Comparison of ENCODE assay signal across 8 mouse cellular contexts in the genomic region with DNA sequence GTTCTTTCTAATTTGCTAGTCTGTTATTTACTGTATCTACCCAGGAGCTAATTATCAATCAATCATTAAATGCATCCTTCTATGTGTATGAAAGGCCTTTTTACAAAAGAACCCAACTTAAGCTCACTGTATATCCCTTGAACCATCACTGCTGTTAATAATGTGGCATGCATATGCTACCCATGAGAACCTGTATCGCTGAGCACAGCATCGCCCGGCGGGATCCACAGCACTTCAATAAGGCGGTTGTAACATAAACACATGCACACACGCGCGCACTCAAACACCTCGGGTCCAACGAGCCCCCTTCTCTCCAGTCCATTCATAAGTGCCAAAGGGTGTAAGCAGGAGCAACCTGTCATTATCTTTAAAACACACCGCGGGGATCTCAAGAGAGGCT. TPM values are rescaled to one million over a fixed set of nuclear protein-coding genes. Genes with fewer than 3 reads are reported as not detected.
DNase-seq lines count a peak whose midpoint lies in the region; ATAC-seq and TF ChIP-seq lines count a peak whose summit lies in the region.

No protein-coding gene starts in this region.

- no peak overlapping the region for H3K27ac ChIP-seq in gastrocnemius, adult 2 months
- H3K27ac ChIP-seq in embryonic facial prominence, embryonic 13.5 days, result no peak overlapping the region
- H3K27ac ChIP-seq in intestine, postnatal 0 days (ENCODE audit: low read depth, low read length), result no peak overlapping the region

- H3K4me3 ChIP-seq in gastrocnemius, adult 2 months, result peak overlapping the region; percentile 76
- H3K4me3 ChIP-seq in E14TG2a.4 (replicated peaks; ENCODE audit: low read length) (peak overlapping the region; percentile 76; the same call in 1 of the 2 replicates), myocyte (peak overlapping the region; percentile 40)
- H3K4me3 ChIP-seq in embryonic facial prominence, embryonic 13.5 days, result peak overlapping the region; percentile 68
- H3K4me3 ChIP-seq in intestine, postnatal 0 days (ENCODE audit: low read depth, low read length), result peak overlapping the region; percentile 54

- no peak overlapping the region for H3ac ChIP-seq in myocyte (ENCODE audit: control insufficient read depth, insufficient read length)

- H3K79me2 ChIP-seq in myocyte (ENCODE audit: control insufficient read depth, insufficient read depth), result no peaks in the 10 kb centered on the region

- intact Hi-C loops in gastrocnemius, adult 2 months (cut with DNase I), result no loop called here
- intact Hi-C loops in gastrocnemius, postnatal 14 days (cut with DNase I; ENCODE audit: low total_unique reads), result no loop called here

- H3K9ac ChIP-seq in embryonic facial prominence, embryonic 13.5 days, result peak overlapping the region; percentile 81
- no peak overlapping the region for H3K9ac ChIP-seq in intestine, postnatal 0 days (ENCODE audit: low read depth, low read length)

- DNase-seq in gastrocnemius, adult 2 months, result no peak
- DNase-seq in gastrocnemius, postnatal 14 days, result no peak
- no peak for DNase-seq in c-Kit-positive CD71-positive TER-119-positive erythroid progenitor cells, embryonic 14.5 days (ENCODE audit: low spot score)
- no peak for DNase-seq in gastrocnemius, postnatal 10 days

- TF ChIP-seq POLR2A in myocyte (IDR thresholded peaks at IDR 0.05; ENCODE audit: insufficient read length, low read depth), result no peak

- H3K4me1 ChIP-seq in E14TG2a.4 (replicated peaks; ENCODE audit: low read depth, low read length), result peaks cover 4% of the 10 kb centered on the region
- 0 out of 2 replicates have a peak, but pooled peaks cover 4% of the 10 kb centered on the region for H3K4me1 ChIP-seq in embryonic facial prominence, embryonic 13.5 days
- H3K4me1 ChIP-seq in intestine, postnatal 0 days (replicated peaks; ENCODE audit: control insufficient read depth, insufficient read depth, low read length), result no peaks in the 10 kb centered on the region

- no peaks in the 10 kb centered on the region for H3K9me3 ChIP-seq in E14TG2a.4 (ENCODE audit: low read length)
- H3K9me3 ChIP-seq in embryonic facial prominence, embryonic 13.5 days, result no peaks in the 10 kb centered on the region
- H3K9me3 ChIP-seq in intestine, postnatal 0 days (ENCODE audit: control insufficient read depth), result no peaks in the 10 kb centered on the region

- peaks cover 52% of the 10 kb centered on the region for H3K27me3 ChIP-seq in E14TG2a.4 (ENCODE audit: insufficient read depth, low read length)
- H3K27me3 ChIP-seq in embryonic facial prominence, embryonic 13.5 days, result peaks cover 20% of the 10 kb centered on the region
- no peaks in the 10 kb centered on the region for H3K27me3 ChIP-seq in intestine, postnatal 0 days (replicated peaks; ENCODE audit: control insufficient read depth, insufficient read depth, low read length)
- no peaks in the 10 kb centered on the region for H3K27me3 ChIP-seq in myocyte (ENCODE audit: control insufficient read depth, insufficient read depth, insufficient read length)

- WGBS in embryonic facial prominence, embryonic 13.5 days, result 2% methylated on average over 12 of the region's 12 CpGs
- WGBS in intestine, postnatal 0 days, result 5% methylated on average over 12 of the region's 12 CpGs

- H3K36me3 ChIP-seq in E14TG2a.4 (ENCODE audit: insufficient read depth, low read length) (no peaks in the 10 kb centered on the region), myocyte (ENCODE audit: control insufficient read depth, insufficient read depth) (no peaks in the 10 kb centered on the region)
- no peaks in the 10 kb centered on the region for H3K36me3 ChIP-seq in embryonic facial prominence, embryonic 13.5 days
- no peaks in the 10 kb centered on the region for H3K36me3 ChIP-seq in intestine, postnatal 0 days (ENCODE audit: control insufficient read depth, insufficient read depth)

- TF ChIP-seq CTCF in gastrocnemius, adult 2 months (IDR thresholded peaks at IDR 0.05), result no peak
- no peak for TF ChIP-seq CTCF in E14TG2a.4 (conservative IDR thresholded peaks at IDR 0.05; ENCODE audit: low read length)
- TF ChIP-seq CTCF in intestine, postnatal 0 days (IDR thresholded peaks at IDR 0.05; ENCODE audit: low read depth), result no peak

- no peak for ATAC-seq in embryonic facial prominence, embryonic 13.5 days (ENCODE audit: insufficient number of reproducible peaks, insufficient read depth, low FRiP score, low TSS enrichment, low read depth)
- ATAC-seq in intestine, postnatal 0 days, result no peak

- H3K4me2 ChIP-seq in embryonic facial prominence, embryonic 13.5 days, result peak overlapping the region; percentile 87
- peak overlapping the region; percentile 93 for H3K4me2 ChIP-seq in intestine, postnatal 0 days (replicated peaks; ENCODE audit: low read depth)
- H3K4me2 ChIP-seq in myocyte (ENCODE audit: low read depth), result peak overlapping the region; percentile 69

TF ChIP-seq in myocyte, 11 proteins besides CTCF, POLR2A, EP300 and RAD21:
- TF ChIP-seq TCF3 (IDR thresholded peaks at IDR 0.05; ENCODE audit: insufficient read length, low read depth) (no peak), SRF (IDR thresholded peaks at IDR 0.05; ENCODE audit: control insufficient read depth, insufficient read length, low read depth) (no peak), CEBPB (IDR thresholded peaks at IDR 0.05; ENCODE audit: insufficient read depth, poor library complexity, severe bottlenecking) (no peak), E2F4 (IDR thresholded peaks at IDR 0.05; ENCODE audit: insufficient read depth) (no peak), MYOD1 (IDR thresholded peaks at IDR 0.05; ENCODE audit: control insufficient read depth in 1 of 3, insufficient read length in 2 of 3, low read depth in 2 of 3) (no peak), POLR2AphosphoS2 (IDR thresholded peaks at IDR 0.05; ENCODE audit: insufficient read length, low read depth) (no peak), MYOG (IDR thresholded peaks at IDR 0.05; ENCODE audit: control insufficient read depth in 1 of 3, insufficient read depth in 1 of 3, insufficient read length in 2 of 3, low read depth in 2 of 3) (no peak), USF1 (IDR thresholded peaks at IDR 0.05; ENCODE audit: low read depth) (no peak)

RNA-seq across cellular contexts. Expression of a gene that starts 0.8 kb away (rescaled TPM):
- total RNA-seq in gastrocnemius, adult 2 months (2021), result under 1 TPM; 0.15 to 0.36 TPM
- total RNA-seq in gastrocnemius, postnatal 14 days (2021), result 1 to 10 TPM; 1.7 to 2.0 TPM
- polyA plus RNA-seq in embryonic facial prominence, embryonic 13.5 days (2015; fragmentation: Nextera tagmentation; extraction: Ambion mirVana), result 72.2 and 74.9 TPM in 2 replicates
- polyA plus RNA-seq in intestine, postnatal 0 days (2015; fragmentation: Nextera tagmentation; extraction: Ambion mirVana), result 2.3 and 3.0 TPM in 2 replicates
- 1.3 TPM for polyA plus RNA-seq in myocyte (2012; fragmentation: generic; extraction: Trizol)
- 1 to 10 TPM; 3.3 to 5.0 TPM for total RNA-seq in gastrocnemius, postnatal 10 days (2021)
